Mouse (Mus musculus): ENCODE results near the gene Stxbp2. TPM values are rescaled to one million over a fixed set of nuclear protein-coding genes. Genes with fewer than 3 reads are reported as not detected.

The Stxbp2 gene
- polyA plus RNA-seq, 2 experiments = 37.7 to 55.5 TPM

- DNase-seq (ENCODE audit: low read depth in 3 of 3, low spot score in 3 of 3) (no peak), ATAC-seq (ENCODE audit: insufficient read depth) (no peak)
- Histone ChIP-seq H3K4me2 (ENCODE audit: low read depth) (no peak overlapping the region), H3K9ac (replicated peaks) (no peak overlapping the region), H3K4me3 (ENCODE audit: insufficient read depth in 1 of 2, low read depth in 2 of 2, low read length in 2 of 2) (no peak overlapping the region), H3K36me3 (replicated peaks; ENCODE audit: control insufficient read depth, insufficient read depth, low read depth) (no peaks in the 10 kb centered on the region), H3K27me3 (ENCODE audit: control insufficient read depth, insufficient read depth, low read length) (no peaks in the 10 kb centered on the region), H3K4me1 (replicated peaks; ENCODE audit: control insufficient read depth in 2 of 2, insufficient read depth in 2 of 2, low read length in 1 of 2) (peaks cover 0 to 6% of the 10 kb centered on the region in 2 experiments; a peak in 2 of 4 replicates), H3K9me3 (ENCODE audit: control insufficient read depth, low read length) (no peaks in the 10 kb centered on the region), H3K27ac (no peak overlapping the region)
- 67% methylated on average over 4 of the region's 4 CpGs for WGBS (ENCODE audit: insufficient replicate concordance)
- no peak for TF ChIP-seq EP300 (IDR thresholded peaks at IDR 0.05; ENCODE audit: low read depth)
- TF ChIP-seq CTCF (IDR thresholded peaks at IDR 0.05; ENCODE audit: low read depth) = no peak
Measured at GRCm38 (mm10) chr8:3647561-3647960, 16.8 kb downstream of the Stxbp2 start.

GRCm38 (mm10) chr8:3648268-3648667 lies 17.5 kb downstream of the Stxbp2 start:
- no peak overlapping the region for H3K27ac ChIP-seq

GRCm38 (mm10) chr8:3648990-3649389 lies 18.2 kb downstream of the Stxbp2 start:
- peaks cover 0 to 6% of the 10 kb centered on the region in 2 experiments; a peak in 2 of 4 replicates for H3K4me1 ChIP-seq (replicated peaks; ENCODE audit: control insufficient read depth in 2 of 2, insufficient read depth in 2 of 2, low read length in 1 of 2)
- no peak overlapping the region for H3K4me3 ChIP-seq (ENCODE audit: insufficient read depth in 1 of 2, low read depth in 2 of 2, low read length in 2 of 2)
- no peaks in the 10 kb centered on the region for H3K9me3 ChIP-seq (ENCODE audit: control insufficient read depth, low read length)
- DNase-seq (ENCODE audit: low read depth in 3 of 3, low spot score in 3 of 3) = no peak
- WGBS (ENCODE audit: insufficient replicate concordance) = 16% methylated on average over 1 of the region's 1 CpGs
- H3K27me3 ChIP-seq (ENCODE audit: control insufficient read depth, insufficient read depth, low read length) = no peaks in the 10 kb centered on the region
- no peak overlapping the region for H3K4me2 ChIP-seq (ENCODE audit: low read depth)
- TF ChIP-seq EP300 (IDR thresholded peaks at IDR 0.05; ENCODE audit: low read depth) = no peak
- TF ChIP-seq CTCF (IDR thresholded peaks at IDR 0.05; ENCODE audit: low read depth) = no peak
- H3K36me3 ChIP-seq (replicated peaks; ENCODE audit: control insufficient read depth, insufficient read depth, low read depth) = no peaks in the 10 kb centered on the region
- H3K27ac ChIP-seq = no peak overlapping the region
- H3K9ac ChIP-seq (replicated peaks) = no peak overlapping the region
- ATAC-seq (ENCODE audit: insufficient read depth) = no peak

More at GRCm38 (mm10) chr8:3648268-3648667, 17.5 kb downstream of the Stxbp2 start:
- no peak overlapping the region for H3K4me2 ChIP-seq (ENCODE audit: low read depth)
- H3K9ac ChIP-seq (replicated peaks) = no peak overlapping the region
- H3K27me3 ChIP-seq (ENCODE audit: control insufficient read depth, insufficient read depth, low read length) = no peaks in the 10 kb centered on the region
- no peak for ATAC-seq (ENCODE audit: insufficient read depth)
- H3K9me3 ChIP-seq (ENCODE audit: control insufficient read depth, low read length) = no peaks in the 10 kb centered on the region
- no peak overlapping the region for H3K4me3 ChIP-seq (ENCODE audit: insufficient read depth in 1 of 2, low read depth in 2 of 2, low read length in 2 of 2)
- no peak for DNase-seq (ENCODE audit: low read depth in 3 of 3, low spot score in 3 of 3)
- TF ChIP-seq EP300 (IDR thresholded peaks at IDR 0.05; ENCODE audit: low read depth) (no peak), CTCF (IDR thresholded peaks at IDR 0.05; ENCODE audit: low read depth) (no peak)
- WGBS (ENCODE audit: insufficient replicate concordance) = 39% methylated on average over 2 of the region's 2 CpGs
- H3K36me3 ChIP-seq (replicated peaks; ENCODE audit: control insufficient read depth, insufficient read depth, low read depth) = no peaks in the 10 kb centered on the region
- peaks cover 0 to 6% of the 10 kb centered on the region in 2 experiments; a peak in 2 of 4 replicates for H3K4me1 ChIP-seq (replicated peaks; ENCODE audit: control insufficient read depth in 2 of 2, insufficient read depth in 2 of 2, low read length in 1 of 2)

GRCm38 (mm10) chr8:3652845-3653244 lies 22.1 kb downstream of the Stxbp2 start:
- no peak overlapping the region for H3K27ac ChIP-seq
- H3K9ac ChIP-seq (replicated peaks) = no peak overlapping the region
- no peak overlapping the region for H3K4me2 ChIP-seq (ENCODE audit: low read depth)
- H3K4me3 ChIP-seq (ENCODE audit: insufficient read depth in 1 of 2, low read depth in 2 of 2, low read length in 2 of 2) = no peak overlapping the region
- 25% methylated on average over 3 of the region's 3 CpGs for WGBS (ENCODE audit: insufficient replicate concordance)
- H3K27me3 ChIP-seq (ENCODE audit: control insufficient read depth, insufficient read depth, low read length) = no peaks in the 10 kb centered on the region
- DNase-seq (ENCODE audit: low read depth in 3 of 3, low spot score in 3 of 3) (no peak), ATAC-seq (ENCODE audit: insufficient read depth) (no peak)
- H3K9me3 ChIP-seq (ENCODE audit: control insufficient read depth, low read length) = no peaks in the 10 kb centered on the region
- H3K36me3 ChIP-seq (replicated peaks; ENCODE audit: control insufficient read depth, insufficient read depth, low read depth) = no peaks in the 10 kb centered on the region
- no peak for TF ChIP-seq CTCF (IDR thresholded peaks at IDR 0.05; ENCODE audit: low read depth)
- no peak for TF ChIP-seq EP300 (IDR thresholded peaks at IDR 0.05; ENCODE audit: low read depth)
- H3K4me1 ChIP-seq (replicated peaks; ENCODE audit: control insufficient read depth in 2 of 2, insufficient read depth in 2 of 2, low read length in 1 of 2) = peaks cover 0 to 5% of the 10 kb centered on the region in 2 experiments; a peak in 2 of 4 replicates

GRCm38 (mm10) chr8:3654726-3655508 lies 24.2 kb downstream of the Stxbp2 start:
- H3K27me3 ChIP-seq (ENCODE audit: control insufficient read depth, insufficient read depth, low read length) = no peaks in the 10 kb centered on the region
- H3K4me2 ChIP-seq (ENCODE audit: low read depth) = no peak overlapping the region
- no peak overlapping the region for H3K9ac ChIP-seq (replicated peaks)
- H3K4me3 ChIP-seq (ENCODE audit: insufficient read depth in 1 of 2, low read depth in 2 of 2, low read length in 2 of 2) = no peak overlapping the region
- no peak for DNase-seq (ENCODE audit: low read depth in 3 of 3, low spot score in 3 of 3)
- no peak for ATAC-seq (ENCODE audit: insufficient read depth)
- WGBS (ENCODE audit: insufficient replicate concordance) = 63% methylated on average over 11 of the region's 11 CpGs
- peaks cover 0 to 2% of the 10 kb centered on the region in 2 experiments; a peak in 1 of 4 replicates for H3K4me1 ChIP-seq (replicated peaks; ENCODE audit: control insufficient read depth in 2 of 2, insufficient read depth in 2 of 2, low read length in 1 of 2)
- TF ChIP-seq EP300 (IDR thresholded peaks at IDR 0.05; ENCODE audit: low read depth) = no peak
- no peak for TF ChIP-seq CTCF (IDR thresholded peaks at IDR 0.05; ENCODE audit: low read depth)
- H3K27ac ChIP-seq = no peak overlapping the region
- H3K9me3 ChIP-seq (ENCODE audit: control insufficient read depth, low read length) = no peaks in the 10 kb centered on the region
- no peaks in the 10 kb centered on the region for H3K36me3 ChIP-seq (replicated peaks; ENCODE audit: control insufficient read depth, insufficient read depth, low read depth)

Data from liver, embryonic 14.5 days (tissue).